Mouse (Mus musculus) left cerebral cortex, adult 18-20 months (tissue): ENCODE data around the gene Fcrla. TPM values are rescaled to one million over a fixed set of nuclear protein-coding genes. Genes with fewer than 3 reads are reported as not detected.
A peak's percentile ranks its signal among the peaks of the same experiment; 100 is the strongest.

Experiments
- DNase-seq, 2 experiments: peaks; one replicate each; pipeline ENCODE4 v3.0.0; 2021 to 2022; ENCODE audit warnings: low spot score in 2 of 2, mixed read lengths in 1 of 2
- total RNA-seq, 2 experiments: library from RNA; stranded (reverse); gene quantifications; 2 replicates each; pipeline ENCODE4 v1.2.3; 2021

Fcrla gene
- total RNA-seq, 2 experiments from 2014 or later, result not detected

- DNase-seq, result no peak
Observed at GRCm38 (mm10) chr1:170929245-170929644, 1.9 kb upstream of the Fcrla start.

GRCm38 (mm10) chr1:170928467-170928866, 1.1 kb upstream of the Fcrla start:
- no peak for DNase-seq

- DNase-seq, result no peak
Observed at GRCm38 (mm10) chr1:170926941-170927340, 442 bp downstream of the Fcrla start.

- no peak for DNase-seq
Observed at GRCm38 (mm10) chr1:170924485-170924884, 2.9 kb downstream of the Fcrla start.

- no peak for DNase-seq
Observed at GRCm38 (mm10) chr1:170919308-170919707, 8.1 kb downstream of the Fcrla start.

- no peak for DNase-seq
Observed at GRCm38 (mm10) chr1:170915657-170916056, 11.7 kb downstream of the Fcrla start.

- DNase-seq, result no peak
Observed at GRCm38 (mm10) chr1:170912891-170913615, 14.3 kb downstream of the Fcrla start, which contains the start of gene Fcrlb. Gene Fcrlb (minus strand): TSS chr1:170912941.

- no peak for DNase-seq
Observed at GRCm38 (mm10) chr1:170911907-170912660, 15.3 kb downstream of the Fcrla start.

- DNase-seq, result peak in 1 of 2 experiments; percentile 11
Observed at GRCm38 (mm10) chr1:170908341-170908740, 19.0 kb downstream of the Fcrla start.

GRCm38 (mm10) chr1:170907456-170908191, 19.8 kb downstream of the Fcrla start:
- DNase-seq, result peak; percentile 23 to 52

- no peak for DNase-seq
Observed at GRCm38 (mm10) chr1:170907111-170907455, 20.3 kb downstream of the Fcrla start.

- no peak for DNase-seq
Observed at GRCm38 (mm10) chr1:170903485-170903884, 23.9 kb downstream of the Fcrla start.

GRCm38 (mm10) chr1:170901536-170902238, 25.7 kb downstream of the Fcrla start:
- DNase-seq, result peak; percentile 88 to 89

GRCm38 (mm10) chr1:170900799-170901467, 26.4 kb downstream of the Fcrla start:
- DNase-seq, result peak; percentile 37 to 60

GRCm38 (mm10) chr1:170898413-170899075, 28.8 kb downstream of the Fcrla start:
- no peak for DNase-seq

GRCm38 (mm10) chr1:170896651-170897281, 30.6 kb downstream of the Fcrla start:
- DNase-seq, result no peak

GRCm38 (mm10) chr1:170894603-170895602, 32.5 kb downstream of the Fcrla start:
- DNase-seq, result peak in 1 of 2 experiments; percentile 11

GRCm38 (mm10) chr1:170892279-170892678, 35.1 kb downstream of the Fcrla start:
- DNase-seq, result no peak
